Mouse (Mus musculus): ENCODE measurements around the gene Arpc5l.

The Arpc5l gene

GRCm38 (mm10) chr2:39004880-39005435 lies at the start of gene Arpc5l:
Arpc5l (plus strand) TSS chr2:39005348.
- Histone ChIP-seq H3K4me1 (replicated peaks; ENCODE audit: low read depth, low read length) (peaks cover 62% of the 10 kb centered on the region), H3K27me3 (ENCODE audit: insufficient read depth, low read length) (no peaks in the 10 kb centered on the region), H3K36me3 (ENCODE audit: insufficient read depth, low read length) (peaks cover 50% of the 10 kb centered on the region), H3K4me3 (replicated peaks; ENCODE audit: low read length) (peak within 1 kb of the TSS; percentile 98), H3K9me3 (ENCODE audit: low read length) (no peaks in the 10 kb centered on the region)
- TF ChIP-seq NANOG (IDR thresholded peaks at IDR 0.05; ENCODE audit: borderline replicate concordance, low read length) (no peak), POU5F1 (IDR thresholded peaks at IDR 0.05; ENCODE audit: borderline replicate concordance, low read length) (no peak), CTCF (conservative IDR thresholded peaks at IDR 0.05; ENCODE audit: low read length) (no peak)

GRCm38 (mm10) chr2:38956062-38956461 lies 49.1 kb upstream of the Arpc5l start:
- Histone ChIP-seq H3K27me3 (ENCODE audit: insufficient read depth, low read length) (no peaks in the 10 kb centered on the region), H3K36me3 (ENCODE audit: insufficient read depth, low read length) (no peaks in the 10 kb centered on the region), H3K4me1 (replicated peaks; ENCODE audit: low read depth, low read length) (no peaks in the 10 kb centered on the region), H3K4me3 (replicated peaks; ENCODE audit: low read length) (no peak overlapping the region), H3K9me3 (ENCODE audit: low read length) (peaks cover 47% of the 10 kb centered on the region)
- TF ChIP-seq CTCF (conservative IDR thresholded peaks at IDR 0.05; ENCODE audit: low read length) (no peak), NANOG (IDR thresholded peaks at IDR 0.05; ENCODE audit: borderline replicate concordance, low read length) (no peak), POU5F1 (IDR thresholded peaks at IDR 0.05; ENCODE audit: borderline replicate concordance, low read length) (no peak)

- H3K9me3 ChIP-seq (ENCODE audit: low read length): peaks cover 47% of the 10 kb centered on the region
- no peaks in the 10 kb centered on the region for H3K4me1 ChIP-seq (replicated peaks; ENCODE audit: low read depth, low read length)
- no peak for TF ChIP-seq POU5F1 (IDR thresholded peaks at IDR 0.05; ENCODE audit: borderline replicate concordance, low read length)
- no peak for TF ChIP-seq NANOG (IDR thresholded peaks at IDR 0.05; ENCODE audit: borderline replicate concordance, low read length)
- no peak for TF ChIP-seq CTCF (conservative IDR thresholded peaks at IDR 0.05; ENCODE audit: low read length)
- H3K4me3 ChIP-seq (replicated peaks; ENCODE audit: low read length): no peak overlapping the region
- H3K27me3 ChIP-seq (ENCODE audit: insufficient read depth, low read length): no peaks in the 10 kb centered on the region; the same call in 1 of the 2 replicates
- H3K36me3 ChIP-seq (ENCODE audit: insufficient read depth, low read length): no peaks in the 10 kb centered on the region
Measured at GRCm38 (mm10) chr2:38957671-38958223, 47.4 kb upstream of the Arpc5l start.

GRCm38 (mm10) chr2:38964198-38964597 lies 41.0 kb upstream of the Arpc5l start:
- Histone ChIP-seq H3K4me1 (replicated peaks; ENCODE audit: low read depth, low read length) (peaks cover 8% of the 10 kb centered on the region), H3K36me3 (ENCODE audit: insufficient read depth, low read length) (no peaks in the 10 kb centered on the region), H3K4me3 (replicated peaks; ENCODE audit: low read length) (no peak overlapping the region), H3K9me3 (ENCODE audit: low read length) (no peaks in the 10 kb centered on the region), H3K27me3 (ENCODE audit: insufficient read depth, low read length) (no peaks in the 10 kb centered on the region; the same call in none of the 2 replicates)
- no peak for TF ChIP-seq POU5F1 (IDR thresholded peaks at IDR 0.05; ENCODE audit: borderline replicate concordance, low read length)
- no peak for TF ChIP-seq NANOG (IDR thresholded peaks at IDR 0.05; ENCODE audit: borderline replicate concordance, low read length)
- no peak for TF ChIP-seq CTCF (conservative IDR thresholded peaks at IDR 0.05; ENCODE audit: low read length)

- TF ChIP-seq CTCF (conservative IDR thresholded peaks at IDR 0.05; ENCODE audit: low read length) (no peak), NANOG (IDR thresholded peaks at IDR 0.05; ENCODE audit: borderline replicate concordance, low read length) (no peak), POU5F1 (IDR thresholded peaks at IDR 0.05; ENCODE audit: borderline replicate concordance, low read length) (no peak)
- no peaks in the 10 kb centered on the region; the same call in 1 of the 2 replicates for H3K27me3 ChIP-seq (ENCODE audit: insufficient read depth, low read length)
- H3K4me1 ChIP-seq (replicated peaks; ENCODE audit: low read depth, low read length): peaks cover 10% of the 10 kb centered on the region
- no peaks in the 10 kb centered on the region for H3K36me3 ChIP-seq (ENCODE audit: insufficient read depth, low read length)
- H3K4me3 ChIP-seq (replicated peaks; ENCODE audit: low read length): no peak overlapping the region
- no peaks in the 10 kb centered on the region for H3K9me3 ChIP-seq (ENCODE audit: low read length)
Measured at GRCm38 (mm10) chr2:38969650-38970049, 35.5 kb upstream of the Arpc5l start.

GRCm38 (mm10) chr2:38970057-38970456 lies 35.1 kb upstream of the Arpc5l start:
- H3K27me3 ChIP-seq (ENCODE audit: insufficient read depth, low read length): no peaks in the 10 kb centered on the region; the same call in 1 of the 2 replicates
- H3K4me1 ChIP-seq (replicated peaks; ENCODE audit: low read depth, low read length): peaks cover 12% of the 10 kb centered on the region
- H3K36me3 ChIP-seq (ENCODE audit: insufficient read depth, low read length): no peaks in the 10 kb centered on the region
- H3K4me3 ChIP-seq (replicated peaks; ENCODE audit: low read length): no peak overlapping the region
- TF ChIP-seq POU5F1 (IDR thresholded peaks at IDR 0.05; ENCODE audit: borderline replicate concordance, low read length): no peak
- TF ChIP-seq NANOG (IDR thresholded peaks at IDR 0.05; ENCODE audit: borderline replicate concordance, low read length): no peak
- no peak for TF ChIP-seq CTCF (conservative IDR thresholded peaks at IDR 0.05; ENCODE audit: low read length)
- no peaks in the 10 kb centered on the region for H3K9me3 ChIP-seq (ENCODE audit: low read length)

- no peak for TF ChIP-seq CTCF (conservative IDR thresholded peaks at IDR 0.05; ENCODE audit: low read length)
- TF ChIP-seq POU5F1 (IDR thresholded peaks at IDR 0.05; ENCODE audit: borderline replicate concordance, low read length): no peak
- TF ChIP-seq NANOG (IDR thresholded peaks at IDR 0.05; ENCODE audit: borderline replicate concordance, low read length): no peak
- peaks cover 29% of the 10 kb centered on the region for H3K4me1 ChIP-seq (replicated peaks; ENCODE audit: low read depth, low read length)
- H3K36me3 ChIP-seq (ENCODE audit: insufficient read depth, low read length): no peaks in the 10 kb centered on the region
- H3K4me3 ChIP-seq (replicated peaks; ENCODE audit: low read length): no peak overlapping the region
- no peaks in the 10 kb centered on the region for H3K9me3 ChIP-seq (ENCODE audit: low read length)
- peaks cover 23% of the 10 kb centered on the region for H3K27me3 ChIP-seq (ENCODE audit: insufficient read depth, low read length)
Measured at GRCm38 (mm10) chr2:38973223-38973622, 31.9 kb upstream of the Arpc5l start.

GRCm38 (mm10) chr2:38973701-38974100 lies 31.4 kb upstream of the Arpc5l start:
- Histone ChIP-seq H3K27me3 (ENCODE audit: insufficient read depth, low read length) (peaks cover 25% of the 10 kb centered on the region), H3K4me3 (replicated peaks; ENCODE audit: low read length) (no peak overlapping the region), H3K36me3 (ENCODE audit: insufficient read depth, low read length) (no peaks in the 10 kb centered on the region), H3K4me1 (replicated peaks; ENCODE audit: low read depth, low read length) (peaks cover 29% of the 10 kb centered on the region), H3K9me3 (ENCODE audit: low read length) (no peaks in the 10 kb centered on the region)
- TF ChIP-seq POU5F1 (IDR thresholded peaks at IDR 0.05; ENCODE audit: borderline replicate concordance, low read length) (no peak), CTCF (conservative IDR thresholded peaks at IDR 0.05; ENCODE audit: low read length) (no peak), NANOG (IDR thresholded peaks at IDR 0.05; ENCODE audit: borderline replicate concordance, low read length) (no peak)

All from E14TG2a.4 (cell line).